Mouse (Mus musculus) MEL (cell line): Measurements from ENCODE around the gene Cflar.

Experiments used
- CHD1 ChIP-seq: IDR thresholded peaks from 2 replicates; pipeline ENCODE4 v1.6.1; 2012; ENCODE audit warnings: low read depth, mild to moderate bottlenecking, inconsistent platforms, low read length, improper control_type of control experiment
- CTCF ChIP-seq, 3 experiments: IDR thresholded peaks in 2 of 3; conservative IDR thresholded peaks in 1 of 3; 2 replicates each; pipeline ENCODE4 v1.5.1; 2011 to 2012; ENCODE audit warnings: low read length in 3 of 3, low read depth in 2 of 3, mild to moderate bottlenecking in 2 of 3, improper control_type of control experiment in 1 of 3, inconsistent platforms in 1 of 3, mixed read lengths in 1 of 3, moderate library complexity in 1 of 3; ENCODE audit not compliant: control insufficient read depth in 1 of 3, insufficient read depth in 1 of 3, poor library complexity in 1 of 3, severe bottlenecking in 1 of 3
- GATA1 ChIP-seq: IDR thresholded peaks from 2 replicates; pipeline ENCODE4 v1.6.1; 2011; ENCODE audit warnings: low read depth, low read length, improper control_type of control experiment
- MAFK ChIP-seq: IDR thresholded peaks from 2 replicates; pipeline ENCODE4 v1.6.1; 2011; ENCODE audit warnings: low read depth, mild to moderate bottlenecking, low read length, improper control_type of control experiment, borderline replicate concordance
- MAX ChIP-seq: IDR thresholded peaks from 2 replicates; pipeline ENCODE4 v1.6.1; 2011; ENCODE audit warnings: low read length, improper control_type of control experiment
- POLR2AphosphoS2 ChIP-seq: IDR thresholded peaks from 2 replicates; pipeline ENCODE4 v1.6.1; 2011; ENCODE audit warnings: low read length, improper control_type of control experiment
- ZC3H11A ChIP-seq: IDR thresholded peaks from 2 replicates; pipeline ENCODE4 v1.6.1; 2012; ENCODE audit warnings: low read depth, mild to moderate bottlenecking, inconsistent platforms, low read length, improper control_type of control experiment

- TF ChIP-seq MAFK (no peak), GATA1 (no peak), POLR2AphosphoS2 (no peak), MAX (no peak), CTCF (IDR thresholded peaks at IDR 0.05 in 2 of 3, conservative IDR thresholded peaks at IDR 0.05 in 1 of 3; ENCODE audit: control insufficient read depth in 1 of 3, insufficient read depth in 1 of 3, low read depth in 2 of 3, low read length in 3 of 3, poor library complexity in 1 of 3, severe bottlenecking in 1 of 3) (no peak), ZC3H11A (no peak), CHD1 (no peak)
Observed at GRCm38 (mm10) chr1:58803531-58803930, 92.2 kb downstream of the Cflar start.
